Mouse (Mus musculus) B cell, adult 2 months (primary cell): ENCODE results near the gene Fam189a2.

ENCODE experiments used
- DNase-seq, 2 experiments: peaks; one replicate each; pipeline ENCODE4 v3.0.0; 2022

Gene Fam189a2

GRCm38 (mm10) chr19:24030871-24031556 is at the start of gene Fam189a2:
TSS of gene Fam189a2 (minus strand) at chr19:24031019.
- DNase-seq: no peak

- DNase-seq: no peak
Observed at GRCm38 (mm10) chr19:24077658-24078057, 46.8 kb upstream of the Fam189a2 start.

DNA sequence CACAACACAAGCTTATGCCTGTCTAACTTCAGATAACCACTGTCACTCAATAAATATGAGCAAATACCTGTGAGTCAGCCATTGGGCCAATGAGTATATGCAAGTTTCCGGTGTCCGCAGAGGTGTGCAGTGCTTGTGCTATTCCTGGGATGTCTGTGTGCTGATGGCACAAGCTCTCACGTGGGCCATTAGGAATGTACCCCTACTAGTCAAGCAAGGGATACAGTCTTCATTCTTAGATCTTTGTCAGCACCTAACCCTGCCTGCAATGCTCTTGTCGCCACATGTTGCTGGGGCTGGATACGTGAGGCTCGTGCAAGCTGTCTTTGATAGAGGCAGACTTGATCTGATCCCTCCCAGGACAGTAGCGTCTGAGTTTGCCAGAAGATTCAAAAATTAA is 45.7 kb upstream of the Fam189a2 start:
- no peak for DNase-seq

GRCm38 (mm10) chr19:24075927-24076326 is 45.1 kb upstream of the Fam189a2 start:
- DNase-seq: no peak

DNA sequence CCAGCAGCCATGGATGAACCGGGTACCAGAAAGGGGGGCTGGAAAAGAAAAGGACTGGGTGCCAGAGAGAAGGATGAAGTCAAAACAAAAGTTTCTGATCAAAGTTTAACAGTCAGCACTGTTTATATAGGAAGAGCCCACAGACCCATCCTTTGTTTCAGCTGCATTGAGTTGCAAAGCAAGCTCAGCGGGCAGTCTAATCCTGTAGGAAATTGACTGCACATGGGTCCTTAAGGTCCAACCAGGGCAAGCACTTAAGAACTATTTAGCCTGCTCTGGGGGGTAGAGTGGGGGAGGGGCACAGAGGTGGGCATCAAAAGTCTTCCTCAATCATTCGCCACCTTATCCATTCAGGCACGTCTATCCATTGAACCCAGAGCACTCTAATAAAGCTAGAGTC is 42.3 kb upstream of the Fam189a2 start:
- no peak for DNase-seq

DNA sequence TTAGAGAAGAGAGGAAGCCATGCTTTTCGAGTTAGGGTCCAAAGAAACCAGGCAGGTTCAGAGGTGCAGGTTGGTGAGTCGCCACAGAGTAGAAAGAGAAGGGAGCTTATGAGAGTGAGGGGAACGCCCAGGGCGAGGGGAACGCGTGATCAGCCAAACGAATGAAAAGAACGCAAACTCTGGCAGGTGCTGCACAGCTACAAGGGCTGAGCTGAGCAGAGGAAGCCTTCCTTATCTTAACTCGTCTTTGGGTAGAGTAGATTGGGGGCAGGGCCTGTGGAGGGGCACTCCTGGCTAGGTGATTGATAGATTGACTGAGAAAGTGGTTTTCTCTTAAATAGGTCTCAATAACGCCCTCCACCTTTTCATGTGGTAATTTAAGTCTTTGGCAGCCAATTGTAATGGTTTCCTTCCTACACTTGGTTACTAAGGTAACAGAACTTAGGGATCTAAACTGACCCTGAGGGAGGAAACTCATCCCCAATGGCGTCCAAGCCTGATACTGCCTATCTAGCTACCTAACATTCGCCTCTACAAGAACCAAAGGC is 33.6 kb upstream of the Fam189a2 start:
- DNase-seq: no peak

DNA sequence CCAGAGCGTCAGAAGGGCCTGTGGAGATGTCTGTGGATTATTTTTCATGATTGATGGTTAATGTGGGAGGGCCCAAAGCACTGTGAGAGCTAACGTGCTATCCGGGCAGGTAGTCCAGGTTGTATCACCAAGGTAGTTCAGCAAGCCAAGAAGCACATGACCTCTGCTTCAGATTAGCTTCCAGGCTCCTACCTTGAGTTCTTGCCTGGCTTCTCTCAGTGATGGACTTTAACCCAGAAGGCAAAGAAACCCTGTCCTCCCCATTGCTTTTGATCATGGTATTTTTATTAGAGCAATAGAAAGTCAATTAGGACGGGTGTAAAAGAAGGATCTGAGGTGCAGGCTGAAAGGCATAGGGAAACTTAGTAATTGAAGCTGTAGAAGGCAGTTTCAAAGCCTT is 32.8 kb upstream of the Fam189a2 start:
- no peak for DNase-seq

DNA sequence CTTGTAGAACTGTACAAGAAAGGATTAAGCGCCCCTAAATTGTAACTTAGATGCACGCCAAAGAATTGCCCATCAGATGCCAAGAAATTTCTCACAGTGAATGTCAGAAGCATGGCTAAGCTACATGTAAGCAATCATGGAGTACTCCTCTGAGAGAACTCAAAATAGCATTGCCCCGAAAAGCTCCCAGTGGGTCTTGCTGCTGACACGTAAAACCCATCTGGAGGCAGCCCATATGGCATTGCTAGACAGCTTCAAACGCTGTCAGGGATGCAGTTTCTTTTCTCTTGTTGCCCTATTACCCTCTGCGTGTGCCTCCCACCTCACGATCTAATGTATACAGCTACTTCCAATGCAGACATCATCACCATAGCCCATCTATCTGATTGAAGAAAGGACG is 28.0 kb upstream of the Fam189a2 start:
- no peak for DNase-seq

DNA sequence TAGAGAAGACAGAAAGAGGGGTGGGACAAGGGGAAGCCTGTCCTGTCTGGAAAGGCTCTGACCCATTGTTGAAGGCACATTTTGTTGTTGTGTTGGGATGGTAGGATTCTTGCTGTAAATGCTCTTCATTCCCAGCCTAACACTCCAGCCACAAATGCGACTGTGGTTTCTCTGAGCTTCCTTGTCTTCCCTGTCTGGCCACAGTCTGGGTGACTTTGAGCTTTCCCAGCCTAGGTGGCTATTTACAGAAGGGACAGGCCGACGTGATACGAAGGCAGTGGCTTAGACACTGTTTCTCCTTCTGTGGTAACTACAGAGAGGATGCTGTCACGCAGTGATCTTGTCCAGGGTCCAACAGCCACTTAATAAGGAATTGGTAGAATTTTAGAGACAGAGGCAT is 27.2 kb upstream of the Fam189a2 start:
- no peak for DNase-seq

GRCm38 (mm10) chr19:24056880-24057279 is 26.1 kb upstream of the Fam189a2 start:
- no peak for DNase-seq

DNA sequence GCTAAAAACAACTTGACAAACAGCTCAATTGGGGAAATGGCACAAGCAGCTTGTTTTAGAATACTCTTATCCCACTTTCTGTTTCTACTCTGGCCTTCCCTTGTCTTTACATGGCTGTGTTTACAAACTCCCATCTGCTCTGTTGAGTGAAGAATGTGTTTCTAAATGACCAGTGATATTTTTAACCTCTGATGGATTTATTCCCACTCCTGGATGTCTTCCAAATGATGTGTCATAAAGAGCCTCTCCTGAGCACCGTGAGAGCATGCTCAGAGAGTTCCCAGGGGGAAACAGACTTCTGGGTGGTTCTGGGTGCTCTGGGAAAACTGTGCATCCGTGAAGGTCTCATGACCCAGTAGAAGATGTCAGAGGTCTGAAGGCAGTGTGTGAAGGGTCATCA is 24.1 kb upstream of the Fam189a2 start:
- DNase-seq: no peak

DNA sequence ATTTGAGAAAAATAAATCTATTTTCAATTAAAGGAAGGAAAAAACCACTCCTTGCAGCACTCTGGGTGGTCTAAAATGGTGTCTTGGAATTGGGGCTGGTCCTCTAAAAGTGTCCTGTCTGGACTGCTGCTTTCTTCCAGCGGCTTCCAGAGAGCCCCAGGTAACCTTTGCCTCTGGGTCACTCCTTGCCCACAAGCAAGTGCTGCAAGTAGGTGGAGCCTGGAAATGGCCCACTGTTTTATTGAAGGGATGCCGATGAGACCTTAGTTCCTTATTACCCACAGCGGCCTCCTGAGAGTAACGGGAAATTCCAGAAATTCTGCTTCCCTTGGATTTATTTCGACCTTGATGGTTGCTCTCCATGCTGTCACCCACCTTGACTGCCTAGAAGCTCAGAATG is 23.4 kb upstream of the Fam189a2 start:
- no peak for DNase-seq

DNA sequence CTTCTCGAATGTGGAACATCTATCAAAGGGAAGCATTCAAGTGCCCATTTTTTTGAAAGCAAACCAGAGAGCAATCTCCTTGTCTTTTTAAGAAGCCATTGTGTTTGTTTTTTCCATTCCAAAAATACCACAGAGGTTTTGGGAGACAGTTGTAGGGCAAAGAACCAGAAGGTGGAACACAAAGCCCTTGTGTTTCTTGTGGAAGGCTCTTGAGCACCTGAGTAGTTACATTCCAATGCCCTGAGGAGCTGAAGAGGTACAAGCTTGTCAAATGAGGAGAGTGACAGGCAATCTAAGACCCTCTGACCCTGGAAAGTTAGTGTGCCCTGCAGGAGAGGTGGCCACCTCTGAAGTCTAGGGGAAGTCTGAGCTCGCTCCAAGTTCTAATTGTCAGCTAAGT is 19.7 kb upstream of the Fam189a2 start:
- DNase-seq: no peak

GRCm38 (mm10) chr19:24049329-24049728 is 18.5 kb upstream of the Fam189a2 start:
- DNase-seq: no peak

DNA sequence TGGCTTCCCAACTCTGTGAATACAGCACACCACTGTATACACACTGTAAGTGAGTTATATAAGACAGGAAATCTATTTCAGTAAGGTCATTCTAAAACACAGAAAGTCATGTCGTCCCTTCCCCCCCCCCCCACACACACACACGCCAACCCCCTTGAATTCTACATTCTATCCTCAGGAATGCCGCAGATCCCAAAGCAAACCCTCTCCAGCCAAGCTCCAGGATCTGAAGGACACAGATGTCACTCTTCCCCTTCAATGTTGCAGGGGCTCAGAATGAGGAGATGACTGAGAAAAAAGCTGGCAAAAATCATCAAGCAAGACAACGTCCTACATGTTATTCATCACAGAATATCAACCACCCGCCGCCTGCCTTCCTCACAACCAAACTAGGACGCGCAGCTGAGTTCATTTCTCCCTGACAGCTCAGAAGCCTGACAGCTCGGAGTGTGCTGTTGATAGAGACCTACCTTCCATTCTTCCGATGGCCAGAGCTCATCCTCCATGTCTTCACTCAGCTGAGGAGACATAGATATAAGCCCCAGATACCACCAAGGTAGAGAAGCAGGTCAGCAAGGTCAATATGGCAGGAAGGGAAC is 15.7 kb upstream of the Fam189a2 start:
- no peak for DNase-seq

GRCm38 (mm10) chr19:24042387-24042786 is 11.6 kb upstream of the Fam189a2 start:
- no peak for DNase-seq

- no peak for DNase-seq
Observed at GRCm38 (mm10) chr19:24039061-24039853, 8.4 kb upstream of the Fam189a2 start.

DNA sequence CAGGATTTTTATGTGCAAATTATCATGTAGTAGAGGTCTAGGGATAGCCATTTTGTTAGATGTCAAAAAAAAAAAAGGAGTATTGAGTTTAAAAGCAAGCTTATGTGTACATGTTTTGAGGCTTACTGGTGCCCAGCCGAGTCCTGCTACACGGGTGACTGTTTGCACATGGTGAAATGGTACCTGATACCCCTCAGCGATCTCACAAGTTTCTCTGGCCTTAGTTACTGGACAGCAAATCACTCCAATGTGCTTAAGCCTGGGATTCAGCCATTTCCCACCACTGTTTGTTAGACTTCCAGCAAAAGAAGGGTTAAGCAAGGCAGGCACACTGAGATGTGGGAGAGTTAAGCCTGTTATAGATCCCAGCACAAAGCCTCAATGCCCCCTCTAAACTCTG is 3.5 kb upstream of the Fam189a2 start:
- DNase-seq: no peak

DNA sequence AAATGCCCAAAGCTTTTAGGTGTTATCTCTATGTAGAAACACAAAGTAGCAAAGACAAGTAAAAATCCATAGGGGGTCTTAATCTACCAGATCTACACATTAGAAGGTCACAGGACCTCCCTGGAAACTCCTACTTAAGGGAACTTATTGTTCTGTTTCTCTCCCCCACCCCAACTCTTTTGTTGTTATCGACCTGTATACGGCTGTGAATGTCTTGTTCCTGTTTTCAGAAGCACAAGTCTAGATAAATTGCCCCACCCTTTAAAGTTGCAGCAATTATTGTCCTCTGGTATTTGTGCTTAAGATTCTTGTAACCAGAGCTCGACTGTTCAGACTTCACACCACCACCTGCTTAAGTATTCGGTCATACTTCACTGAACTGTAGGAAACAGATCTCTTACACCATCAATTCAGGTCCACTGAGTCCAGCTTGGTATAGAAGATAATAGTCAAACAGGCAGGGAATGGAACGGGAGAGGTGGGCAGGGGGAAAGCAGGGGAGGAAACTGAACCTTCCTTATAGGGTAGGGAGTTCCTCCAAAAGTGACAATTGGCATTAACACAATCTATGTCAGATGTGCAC is 1.9 kb upstream of the Fam189a2 start:
- DNase-seq: no peak

- no peak for DNase-seq
Observed at GRCm38 (mm10) chr19:24030511-24030870, 328 bp downstream of the Fam189a2 start.

- no peak for DNase-seq
Observed at GRCm38 (mm10) chr19:24029616-24030510, 956 bp downstream of the Fam189a2 start.

GRCm38 (mm10) chr19:24025876-24026275 is 4.9 kb downstream of the Fam189a2 start:
- DNase-seq: no peak
